Mouse (Mus musculus): ENCODE results near the gene Rps13. TPM values are rescaled to one million over a fixed set of nuclear protein-coding genes. Genes with fewer than 3 reads are reported as not detected.

Gene Rps13
- polyA plus RNA-seq, 1 experiment from 2014 or later, result 624 TPM

DNA sequence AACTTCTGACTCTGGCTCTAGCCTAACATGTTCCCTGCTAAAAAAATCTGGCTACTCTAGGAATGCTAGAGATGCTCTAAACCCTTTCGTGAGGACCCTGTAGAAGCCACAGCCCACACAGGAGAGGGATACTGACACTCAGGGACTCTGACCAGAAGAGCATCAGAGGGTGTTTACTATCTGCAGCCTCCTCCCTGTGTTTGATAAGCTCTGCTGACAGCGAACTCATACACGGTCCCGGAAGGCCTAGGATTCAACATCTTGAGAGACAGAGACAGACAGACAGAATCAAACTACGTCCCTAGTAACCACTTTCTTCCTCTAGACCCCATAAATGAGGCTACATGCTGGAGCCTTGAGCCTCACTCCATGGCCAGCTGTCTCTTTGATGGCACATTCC lies 46.0 kb downstream of the Rps13 start:
- Histone ChIP-seq H3K4me1 (replicated peaks) (peaks cover 28% of the 10 kb centered on the region), H3K27me3 (no peaks in the 10 kb centered on the region), H3K27ac (no peak overlapping the region), H3K4me2 (replicated peaks) (no peak overlapping the region), H3K36me3 (no peaks in the 10 kb centered on the region), H3K4me3 (replicated peaks) (no peak overlapping the region), H3K9ac (replicated peaks) (no peak overlapping the region), H3K9me3 (no peaks in the 10 kb centered on the region)
- 85% methylated on average over 5 of the region's 5 CpGs for WGBS
- no peak for ATAC-seq

DNA sequence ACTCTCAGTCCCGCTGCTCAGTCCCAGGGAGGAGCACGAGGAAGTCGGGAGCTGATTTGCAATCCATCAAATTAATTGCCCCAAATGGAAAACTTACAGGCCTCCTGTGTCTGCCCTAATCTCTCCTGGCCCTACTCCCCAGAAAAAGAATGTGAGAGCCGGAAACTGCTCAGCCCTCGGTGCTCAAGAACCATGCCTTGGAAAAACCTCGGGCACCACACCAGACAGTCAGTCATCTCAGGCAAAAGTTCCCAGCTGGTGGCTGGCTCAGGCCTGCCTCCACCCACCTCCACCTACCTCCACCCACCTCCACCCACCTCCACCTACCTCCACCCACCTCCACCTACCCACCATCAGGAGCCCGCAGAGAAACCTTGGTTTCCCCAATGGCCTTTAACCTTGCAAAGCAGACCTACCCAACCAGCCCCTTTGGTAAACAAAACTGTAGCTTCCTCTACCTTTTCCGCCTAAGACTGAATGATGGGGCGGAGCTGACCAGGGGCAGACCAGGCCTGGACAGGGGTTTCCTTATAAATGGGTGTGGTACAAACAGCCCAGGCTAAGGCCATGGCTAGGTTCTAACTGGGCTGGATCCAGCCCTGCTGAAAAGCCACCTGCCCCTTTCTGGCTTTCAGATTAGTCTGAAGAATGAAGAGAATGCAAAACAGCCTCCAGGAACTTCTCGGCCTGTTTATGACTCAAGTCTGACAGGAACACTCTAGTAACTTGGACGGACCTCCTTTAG lies 47.2 kb downstream of the Rps13 start:
- 71% methylated on average over 11 of the region's 11 CpGs for WGBS
- no peak overlapping the region for H3K9ac ChIP-seq (replicated peaks)
- no peak overlapping the region for H3K27ac ChIP-seq
- no peak overlapping the region for H3K4me2 ChIP-seq (replicated peaks)
- H3K27me3 ChIP-seq, result no peaks in the 10 kb centered on the region
- H3K9me3 ChIP-seq, result no peaks in the 10 kb centered on the region
- H3K4me1 ChIP-seq (replicated peaks), result peaks cover 39% of the 10 kb centered on the region
- no peak overlapping the region for H3K4me3 ChIP-seq (replicated peaks)
- no peaks in the 10 kb centered on the region for H3K36me3 ChIP-seq
- ATAC-seq, result no peak

DNA sequence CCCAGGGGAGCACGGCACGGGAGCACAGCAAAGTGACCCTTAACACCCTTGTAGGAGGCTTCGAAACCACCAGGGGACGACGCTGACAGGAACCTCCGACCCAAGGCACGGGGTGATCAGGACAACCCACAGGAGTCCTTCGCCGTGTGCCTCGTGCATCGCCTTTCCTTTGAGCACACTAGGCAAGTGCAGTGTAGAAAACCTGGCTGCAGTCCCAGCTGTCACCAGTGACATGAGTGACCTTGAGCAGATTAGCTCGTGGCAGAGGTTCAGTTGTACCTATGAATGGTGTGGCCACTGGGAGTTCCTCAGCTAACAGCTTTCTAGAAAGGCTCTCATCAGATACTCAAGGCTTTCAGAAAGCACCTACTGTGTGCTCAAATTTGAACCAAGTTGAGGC lies 47.8 kb downstream of the Rps13 start:
- no peaks in the 10 kb centered on the region for H3K9me3 ChIP-seq
- H3K4me2 ChIP-seq (replicated peaks), result no peak overlapping the region
- H3K9ac ChIP-seq (replicated peaks), result no peak overlapping the region
- H3K36me3 ChIP-seq, result no peaks in the 10 kb centered on the region
- H3K4me3 ChIP-seq (replicated peaks), result no peak overlapping the region
- H3K27ac ChIP-seq, result no peak overlapping the region
- ATAC-seq, result no peak
- peaks cover 45% of the 10 kb centered on the region for H3K4me1 ChIP-seq (replicated peaks)
- WGBS, result 73% methylated on average over 12 of the region's 12 CpGs
- H3K27me3 ChIP-seq, result no peaks in the 10 kb centered on the region

DNA sequence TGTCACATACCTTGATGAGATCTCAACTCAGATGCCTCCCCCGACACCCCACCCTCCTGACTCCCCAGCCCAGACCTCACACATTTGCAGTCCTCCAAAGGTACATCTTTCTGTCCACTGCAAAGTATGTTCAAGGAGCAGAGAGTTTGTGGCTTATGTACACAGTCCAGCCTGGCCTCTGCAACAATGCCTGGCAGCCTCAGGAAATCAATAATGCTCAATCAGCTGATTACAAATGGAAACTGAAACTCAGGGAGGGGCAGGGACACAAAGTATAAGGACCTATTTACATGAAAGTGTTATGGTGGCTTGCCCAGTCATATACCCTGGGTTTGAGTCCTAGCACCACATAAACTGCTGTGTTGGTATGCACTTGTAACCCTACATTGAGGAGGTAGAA lies 48.8 kb downstream of the Rps13 start:
- Histone ChIP-seq H3K4me1 (replicated peaks) (peaks cover 54% of the 10 kb centered on the region), H3K4me2 (replicated peaks) (no peak overlapping the region), H3K9ac (replicated peaks) (no peak overlapping the region), H3K36me3 (no peaks in the 10 kb centered on the region), H3K9me3 (no peaks in the 10 kb centered on the region), H3K27me3 (no peaks in the 10 kb centered on the region), H3K27ac (no peak overlapping the region), H3K4me3 (replicated peaks) (no peak overlapping the region)
- ATAC-seq, result no peak
- WGBS, result 85% methylated on average over 1 of the region's 1 CpGs

DNA sequence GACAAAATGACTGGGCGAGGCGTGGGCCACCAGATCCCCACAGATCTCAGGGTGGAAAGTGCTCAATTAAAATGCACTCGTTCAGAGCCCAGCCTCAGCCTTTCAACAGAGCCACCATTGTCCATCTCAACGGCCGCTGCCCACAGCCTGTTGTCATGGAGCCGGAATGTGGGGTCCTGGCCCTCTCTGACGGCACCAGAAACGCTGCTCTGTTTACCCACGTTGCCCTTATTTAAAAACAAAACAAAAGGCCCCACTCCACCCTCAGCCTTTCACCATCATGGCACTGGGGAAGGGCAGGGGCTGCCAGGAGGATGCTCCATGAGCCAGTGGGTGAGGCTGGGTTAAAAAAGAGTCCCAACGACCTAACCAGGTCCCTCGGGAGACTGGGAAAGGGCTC lies 51.2 kb downstream of the Rps13 start:
- 6% methylated on average over 11 of the region's 11 CpGs for WGBS
- Histone ChIP-seq H3K9me3 (no peaks in the 10 kb centered on the region), H3K9ac (replicated peaks) (no peak overlapping the region), H3K4me1 (replicated peaks) (peaks cover 70% of the 10 kb centered on the region), H3K27ac (peak overlapping the region; percentile 75), H3K27me3 (no peaks in the 10 kb centered on the region), H3K36me3 (no peaks in the 10 kb centered on the region), H3K4me2 (replicated peaks) (no peak overlapping the region), H3K4me3 (replicated peaks) (no peak overlapping the region)
- peak; percentile 82 for ATAC-seq

Other genes starting within 250 kb of the Rps13 start
- 0.87 and 0.89 TPM in 2 replicates for gene Gm4353, start 249.6 kb downstream of the Rps13 start, polyA plus RNA-seq (2015; fragmentation: Nextera tagmentation; extraction: Ambion mirVana)
- gene Plekha7, start 25.8 kb downstream of the Rps13 start, polyA plus RNA-seq (2015; fragmentation: Nextera tagmentation; extraction: Ambion mirVana), result 7.5 and 10.1 TPM in 2 replicates
- 20.4 and 22.3 TPM in 2 replicates for gene Pik3c2a, start 109.3 kb upstream of the Rps13 start, polyA plus RNA-seq (2015; fragmentation: Nextera tagmentation; extraction: Ambion mirVana)
- 20.2 and 25.0 TPM in 2 replicates for gene Nucb2, start 170.2 kb upstream of the Rps13 start, polyA plus RNA-seq (2015; fragmentation: Nextera tagmentation; extraction: Ambion mirVana)

Data from midbrain, embryonic 13.5 days (tissue).